Mouse (Mus musculus): ENCODE results near the gene Trim7.
"Not testable (repeated sequence)": the region's sequence is repeated elsewhere in the genome, so short reads cannot be mapped to it uniquely, and the experiment has no call there.

The Trim7 gene

DNA sequence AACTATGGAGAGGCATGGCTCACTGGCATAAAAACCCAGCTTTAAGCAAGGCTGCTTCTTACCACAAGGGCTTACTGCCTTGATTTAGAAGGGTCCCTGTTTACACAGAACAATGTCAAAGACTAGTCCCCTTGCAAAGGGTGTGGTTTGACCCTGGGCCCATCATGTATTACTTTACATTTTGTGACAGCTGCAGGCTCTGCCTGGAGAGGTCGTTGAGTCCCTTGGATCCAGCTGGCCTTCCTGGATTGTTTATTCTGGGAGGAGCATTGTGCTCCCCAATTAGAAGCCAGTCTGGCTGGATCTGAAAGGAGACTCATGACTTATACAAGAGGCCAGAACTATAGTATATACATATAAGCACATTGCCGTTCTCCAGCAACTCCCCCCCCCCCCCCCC, 24.3 kb downstream of the Trim7 start:
- DNase-seq (ENCODE audit: low spot score in 2 of 2), result no peak

DNA sequence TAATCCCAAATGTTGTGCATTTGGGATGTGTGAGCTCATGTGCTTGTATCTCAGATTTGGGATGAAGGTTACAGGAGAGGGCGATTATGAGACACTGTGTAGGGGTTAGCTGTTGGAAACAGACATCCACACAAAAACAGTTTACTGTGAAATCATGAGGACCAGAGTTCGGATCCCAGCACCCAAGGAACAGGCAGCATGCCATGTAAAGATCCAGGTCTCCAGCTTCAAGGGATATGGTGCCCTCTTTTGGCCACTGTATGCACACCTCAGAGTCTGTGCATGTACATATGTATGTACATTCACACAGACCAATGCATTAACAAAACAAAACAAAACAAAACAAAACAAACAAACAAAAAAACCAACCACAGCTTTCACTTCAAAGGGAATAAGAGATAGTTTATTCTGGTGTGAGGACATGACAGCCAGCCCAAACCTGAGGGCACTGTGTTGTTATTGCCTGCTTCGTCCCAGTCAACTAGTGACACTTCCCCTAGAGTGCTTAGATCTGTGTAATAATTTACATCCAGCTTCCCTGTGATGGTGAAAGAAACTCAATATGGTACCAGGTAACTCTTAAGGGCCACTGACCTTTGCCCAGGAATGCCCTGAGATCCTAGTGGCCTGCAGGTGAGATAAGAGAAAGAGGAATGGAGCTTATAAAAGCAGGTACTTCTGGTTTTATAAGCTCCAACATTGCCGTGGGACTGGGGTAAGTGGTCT, 25.5 kb downstream of the Trim7 start:
- DNase-seq (ENCODE audit: low spot score in 2 of 2), result no peak

GRCm38 (mm10) chr11:48852190-48852589, 26.2 kb downstream of the Trim7 start:
- no peak for DNase-seq (ENCODE audit: low spot score in 2 of 2)

DNA sequence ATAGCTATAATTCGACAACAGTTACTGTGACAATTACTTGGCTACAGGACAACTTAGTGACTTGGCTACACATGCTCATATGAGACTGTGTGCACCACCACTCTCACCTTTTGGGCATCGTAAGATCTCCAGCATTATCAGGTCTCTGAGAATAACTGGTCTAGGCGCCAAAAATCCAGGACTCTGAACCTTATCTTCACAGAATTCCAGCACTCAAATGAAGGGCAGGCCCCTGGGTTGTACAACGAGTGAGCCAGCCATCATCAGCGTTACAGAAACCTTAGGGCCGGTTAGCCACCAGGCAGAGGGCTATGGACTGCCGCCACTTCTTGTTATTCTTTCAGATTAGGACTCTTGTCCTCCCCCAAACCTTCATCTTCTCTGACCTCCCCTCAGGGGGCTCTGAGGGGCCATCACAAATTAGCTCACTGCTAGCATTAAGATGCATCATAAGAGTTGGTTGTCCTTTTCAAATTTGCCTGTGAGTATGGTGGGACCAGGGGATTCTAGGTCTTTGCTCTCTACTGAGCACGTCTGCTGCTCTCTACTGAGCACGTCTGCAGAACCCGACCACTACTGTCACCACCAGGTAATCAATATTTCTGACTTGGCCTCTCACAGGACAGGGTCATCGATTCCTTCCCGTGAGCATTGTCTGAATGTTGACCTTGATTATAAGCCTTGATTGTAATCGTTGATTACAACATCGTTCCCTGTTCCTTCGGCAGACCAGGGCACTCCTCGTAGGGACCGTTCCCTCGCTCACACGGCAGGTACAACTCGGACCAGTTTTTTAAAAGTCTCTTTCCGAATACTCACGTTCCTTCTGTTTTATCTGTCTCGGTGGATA, 26.9 kb downstream of the Trim7 start:
- no peak for DNase-seq (ENCODE audit: low spot score in 2 of 2)

DNA sequence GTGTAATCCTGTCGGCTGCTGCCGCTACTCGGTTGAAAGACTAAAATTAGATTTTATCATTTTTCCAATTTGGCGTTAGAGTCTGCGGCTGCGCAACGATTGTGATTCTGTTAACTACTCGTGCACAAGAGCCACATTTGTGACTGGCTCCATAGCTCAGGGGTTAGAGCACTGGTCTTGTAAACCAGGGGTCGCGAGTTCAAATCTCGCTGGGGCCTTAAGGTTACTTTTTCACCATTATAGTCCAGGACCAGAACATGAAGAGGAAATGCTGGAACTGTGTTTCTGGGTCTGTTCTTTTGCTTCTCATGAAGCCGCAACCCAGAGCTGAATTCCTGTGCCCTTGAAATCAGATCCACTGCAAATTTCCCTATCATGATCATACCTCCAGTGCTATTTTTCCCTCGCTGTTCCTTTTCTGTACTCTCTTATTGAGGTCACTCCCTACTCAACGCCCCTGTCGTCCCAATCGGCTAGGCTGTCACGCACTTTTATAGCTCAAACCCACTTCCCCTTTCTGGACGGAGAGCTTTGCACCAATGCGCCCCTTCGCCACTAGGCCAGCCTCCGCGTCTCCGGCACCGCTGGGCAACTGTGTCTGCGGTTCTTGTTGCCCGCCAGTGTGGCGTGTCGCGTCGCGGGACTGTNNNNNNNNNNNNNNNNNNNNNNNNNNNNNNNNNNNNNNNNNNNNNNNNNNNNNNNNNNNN, 27.7 kb downstream of the Trim7 start:
- DNase-seq (ENCODE audit: low spot score in 2 of 2), result peak; percentile 81 to 94

DNA sequence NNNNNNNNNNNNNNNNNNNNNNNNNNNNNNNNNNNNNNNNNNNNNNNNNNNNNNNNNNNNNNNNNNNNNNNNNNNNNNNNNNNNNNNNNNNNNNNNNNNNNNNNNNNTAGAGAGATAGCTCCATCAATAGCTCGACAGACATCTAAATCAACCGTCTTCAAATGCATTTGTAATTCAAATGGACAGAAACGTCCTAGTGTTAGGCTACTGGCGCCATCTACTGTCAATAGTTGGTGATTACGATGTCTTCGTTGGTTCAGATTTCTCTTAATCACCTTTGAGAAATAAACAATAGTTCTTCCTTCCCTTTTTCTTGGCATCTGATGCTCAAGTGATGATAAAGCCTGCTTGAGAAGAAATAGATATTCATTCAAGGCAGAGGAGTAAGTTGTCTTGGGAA, 33.1 kb downstream of the Trim7 start:
- DNase-seq (ENCODE audit: low spot score in 2 of 2), result no peak

DNA sequence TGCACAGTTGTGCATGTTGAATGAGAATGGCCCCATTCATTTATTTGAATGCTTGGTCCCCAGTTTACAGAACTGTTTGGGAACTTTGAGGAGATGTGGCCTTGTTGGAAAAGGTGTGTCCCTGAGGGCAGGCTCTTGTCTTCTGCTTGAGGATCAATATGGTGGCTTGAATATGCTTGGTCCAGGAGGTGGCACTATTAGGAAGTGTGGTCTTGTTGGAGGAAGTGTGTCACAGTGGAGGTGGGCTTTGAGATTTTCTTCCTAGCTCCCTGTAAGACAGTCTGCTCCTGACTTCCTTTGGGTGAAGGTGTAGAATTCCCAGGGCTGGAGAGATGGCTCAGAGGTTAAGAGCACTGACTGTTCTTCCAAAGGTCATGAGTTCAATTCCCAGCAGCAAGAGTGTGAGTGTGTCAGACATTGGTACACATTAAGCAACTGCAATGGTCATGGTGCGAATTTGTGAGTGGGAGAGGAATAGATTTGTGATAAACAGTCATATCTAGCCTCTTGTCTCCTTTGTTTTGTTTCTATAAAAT, 36.9 kb downstream of the Trim7 start:
- DNase-seq (ENCODE audit: low spot score in 2 of 2), result no peak

DNA sequence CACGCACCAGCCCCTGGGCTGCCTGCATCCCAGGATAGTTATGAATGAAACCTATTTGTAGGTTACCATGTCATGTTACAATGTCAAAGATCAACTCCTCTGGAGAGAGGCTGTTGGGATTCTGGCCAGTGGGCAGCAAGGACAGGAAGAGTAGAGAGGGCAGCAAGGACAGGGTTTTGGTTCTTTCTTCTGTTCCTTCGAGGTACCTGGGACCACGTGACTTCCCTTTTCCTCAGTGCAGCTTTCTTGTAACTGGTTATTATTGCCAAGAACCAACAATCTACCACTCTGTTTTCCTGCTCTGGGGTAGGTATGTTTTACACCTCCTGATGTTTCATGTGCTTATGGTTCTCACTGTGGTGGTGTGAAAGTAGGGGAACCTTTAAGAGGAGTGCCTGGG, 37.9 kb downstream of the Trim7 start:
- no peak for DNase-seq (ENCODE audit: low spot score in 2 of 2)

DNA sequence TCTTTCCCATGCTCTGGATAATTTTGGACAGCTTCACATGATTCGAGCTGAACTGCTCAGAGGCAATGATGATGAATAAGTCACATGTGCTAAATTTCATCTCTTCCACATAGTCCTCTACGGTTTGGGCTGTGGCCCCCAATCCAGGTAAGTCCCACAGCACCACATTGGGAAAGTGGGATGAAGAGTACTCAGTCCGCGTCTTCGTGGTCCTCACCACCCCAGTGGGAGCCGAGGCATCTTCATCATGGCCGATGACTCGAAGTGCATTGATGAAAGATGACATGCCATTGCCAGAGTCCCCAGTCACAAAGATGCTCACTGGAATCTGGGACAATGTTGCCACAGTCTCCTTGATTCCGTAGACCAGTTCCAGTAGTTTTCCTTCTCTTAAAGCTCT, 40.5 kb downstream of the Trim7 start:
- DNase-seq (ENCODE audit: low spot score in 2 of 2), result no peak

DNA sequence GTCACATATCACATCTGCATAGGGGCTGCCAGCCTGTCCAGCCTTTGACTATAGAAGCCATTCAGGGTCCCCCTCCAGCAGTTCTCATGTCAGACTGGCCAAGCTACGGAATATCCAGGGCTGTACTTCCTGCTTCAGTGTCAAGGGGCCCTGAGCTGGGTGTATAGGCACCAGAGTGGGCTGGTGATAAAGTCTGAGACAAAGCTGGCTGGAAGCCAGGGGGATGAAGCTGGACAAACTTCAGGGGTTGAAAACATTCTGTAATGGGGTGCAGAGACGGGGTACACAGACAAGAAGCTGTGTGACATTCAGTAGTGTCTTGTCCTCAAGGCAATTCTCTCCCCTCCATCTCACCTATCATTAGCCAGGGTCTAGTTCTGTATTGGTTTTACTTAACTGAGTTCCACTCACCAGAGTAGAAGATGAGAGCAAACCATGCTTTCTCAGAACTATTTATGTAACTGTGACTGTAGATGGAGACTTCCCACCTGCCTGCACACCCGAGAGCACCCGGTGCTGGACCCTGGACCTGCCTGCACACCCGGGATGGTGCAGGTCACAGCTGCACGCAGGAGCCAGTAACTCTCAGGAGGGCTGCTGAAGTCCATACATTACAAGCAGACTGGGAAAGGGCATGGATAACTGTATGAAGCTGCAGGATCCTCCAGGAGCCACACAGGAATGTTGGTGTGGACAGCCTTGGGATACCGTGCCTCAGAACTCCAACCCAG, 43.6 kb downstream of the Trim7 start:
- DNase-seq (ENCODE audit: low spot score in 2 of 2), result no peak

DNA sequence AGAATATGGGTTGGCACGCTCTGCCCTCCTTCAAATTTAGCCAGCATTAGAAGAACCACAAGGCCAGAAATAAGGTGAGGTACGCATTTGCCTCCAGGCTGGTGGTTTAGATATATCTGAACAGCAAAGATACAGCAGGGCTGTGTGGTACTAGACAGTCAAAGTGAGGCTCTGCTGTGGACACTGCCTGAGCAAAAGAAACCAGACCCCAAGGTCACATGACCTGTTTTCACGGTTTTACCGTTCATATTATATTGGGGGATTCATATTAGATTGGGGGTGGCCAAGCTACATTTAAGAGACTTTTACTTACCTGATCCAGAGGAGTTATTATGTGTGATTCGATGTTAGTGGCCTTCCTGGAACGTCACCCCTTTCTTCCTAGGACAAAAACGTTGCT, 44.8 kb downstream of the Trim7 start:
- DNase-seq (ENCODE audit: low spot score in 2 of 2), result no peak

- DNase-seq (ENCODE audit: low spot score in 2 of 2), result no peak
Observed at GRCm38 (mm10) chr11:48871201-48871772, 45.3 kb downstream of the Trim7 start, which contains the start of gene Irgm1. Gene Irgm1 (minus strand): TSS chr11:48871683.

- no peak for DNase-seq (ENCODE audit: low spot score in 2 of 2)
Observed at GRCm38 (mm10) chr11:48871817-48872541, 46.0 kb downstream of the Trim7 start.

DNA sequence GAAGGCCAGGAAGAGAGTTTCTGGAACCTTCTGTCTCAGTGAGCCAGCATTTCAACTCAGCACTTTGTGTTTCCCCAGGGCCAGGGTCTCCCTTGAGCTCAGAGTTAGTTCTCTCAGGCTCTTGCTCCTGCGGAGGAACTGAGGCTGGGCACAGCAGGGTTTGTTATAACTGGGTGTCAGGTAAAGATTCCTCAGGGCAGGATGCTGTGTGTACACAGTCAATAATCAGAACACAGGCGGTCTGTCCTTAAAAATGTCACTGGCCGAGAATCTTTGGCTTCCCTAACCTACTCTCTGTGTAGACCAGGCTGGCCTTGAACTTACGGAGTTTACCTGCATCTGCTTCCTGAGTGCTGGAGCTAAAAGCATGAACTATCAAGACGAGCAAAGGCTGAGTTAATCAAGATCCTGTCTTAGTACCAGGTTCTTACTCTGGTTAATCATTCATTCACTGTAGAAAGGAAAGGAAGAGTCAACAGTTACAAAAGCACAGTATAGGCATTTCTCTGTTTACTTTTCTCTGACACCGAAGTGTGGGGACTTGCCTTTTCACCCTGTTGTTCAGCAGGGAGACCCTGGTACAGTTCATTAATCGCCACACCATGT, 46.9 kb downstream of the Trim7 start:
- no peak for DNase-seq (ENCODE audit: low spot score in 2 of 2)

DNA sequence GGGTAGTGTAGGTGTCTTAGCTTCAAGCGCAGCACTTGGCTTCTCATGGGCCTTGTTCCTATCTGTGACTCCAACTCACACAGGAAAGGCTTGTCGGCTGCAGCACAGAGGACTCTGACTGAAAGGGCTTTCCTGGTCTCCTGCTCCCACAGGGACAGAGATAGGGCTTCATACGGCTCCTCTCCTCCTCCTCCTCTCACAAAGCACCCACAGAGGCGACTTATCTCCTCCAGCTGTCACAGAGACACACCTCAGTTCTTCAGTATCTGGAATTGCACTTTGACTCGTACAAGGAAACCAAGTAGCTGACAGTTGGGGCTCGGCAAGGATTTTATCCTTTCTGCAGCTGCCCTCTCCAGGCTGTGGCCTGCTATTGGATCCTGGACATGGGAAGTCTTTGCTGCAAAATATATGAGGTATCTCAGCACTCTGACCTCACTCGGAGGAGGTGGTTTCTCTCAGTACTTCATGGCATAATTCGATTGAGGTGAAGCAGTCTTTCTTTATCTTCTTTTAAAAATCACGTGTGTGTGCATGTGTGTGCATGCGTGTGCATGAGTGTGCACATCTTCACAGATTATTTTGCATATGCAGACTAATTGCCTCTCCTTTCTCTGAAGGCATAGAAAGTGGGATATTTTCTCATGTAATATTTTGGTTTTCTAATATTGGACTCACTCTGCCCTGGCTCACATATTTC, 47.8 kb downstream of the Trim7 start:
- no peak for DNase-seq (ENCODE audit: low spot score in 2 of 2)

- DNase-seq (ENCODE audit: low spot score in 2 of 2), result peak in 1 of 2 experiments; percentile 51
Observed at GRCm38 (mm10) chr11:48874465-48874864, 48.5 kb downstream of the Trim7 start.

DNA sequence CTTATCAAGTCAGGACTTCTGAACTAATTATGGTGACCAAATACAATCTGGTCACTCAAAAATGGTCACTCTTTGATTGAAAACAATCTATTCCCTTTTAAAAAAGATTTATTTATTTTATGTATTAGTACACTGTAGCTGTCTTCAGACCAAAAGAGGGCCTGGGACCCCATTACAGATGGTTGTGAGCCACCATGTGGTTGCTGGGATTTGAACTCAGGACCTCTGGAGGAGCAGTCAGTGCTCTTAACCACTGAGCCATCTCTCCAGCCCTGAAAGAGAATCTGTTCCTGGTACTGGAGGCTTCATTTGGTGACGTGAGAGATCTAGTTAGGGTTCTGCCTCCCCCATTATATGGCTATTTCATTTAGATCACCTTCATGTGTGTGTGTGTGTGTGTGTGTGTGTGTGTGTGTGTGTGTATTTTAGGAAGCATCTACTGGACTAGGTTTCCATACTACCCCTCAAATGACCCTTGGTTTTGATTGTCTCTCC, 49.5 kb downstream of the Trim7 start:
- not testable (repeated sequence) for DNase-seq (ENCODE audit: low spot score in 2 of 2)

GRCm38 (mm10) chr11:48876680-48877079, 50.7 kb downstream of the Trim7 start:
- DNase-seq (ENCODE audit: low spot score in 2 of 2), result no peak

GRCm38 (mm10) chr11:48898812-48899431, 73.0 kb downstream of the Trim7 start:
- no peak for DNase-seq (ENCODE audit: low spot score in 2 of 2)

All from frontal cortex, postnatal 14 days (tissue).